Mouse (Mus musculus) hindlimb bud, embryonic 11.5 days (tissue): ENCODE results near the gene Prss38.
"Not testable (repeated sequence)": the region's sequence is repeated elsewhere in the genome, so short reads cannot be mapped to it uniquely, and the experiment has no call there.

Source experiments
- DNase-seq: peaks from one replicate; pipeline ENCODE4 v3.0.0-alpha.2; 2012; ENCODE audit warnings: low read depth, low spot score; ENCODE audit errors: extremely low spot score

Prss38 gene

GRCm38 (mm10) chr11:59377999-59378398 is 2.5 kb upstream of the Prss38 start:
- no peak for DNase-seq

DNA sequence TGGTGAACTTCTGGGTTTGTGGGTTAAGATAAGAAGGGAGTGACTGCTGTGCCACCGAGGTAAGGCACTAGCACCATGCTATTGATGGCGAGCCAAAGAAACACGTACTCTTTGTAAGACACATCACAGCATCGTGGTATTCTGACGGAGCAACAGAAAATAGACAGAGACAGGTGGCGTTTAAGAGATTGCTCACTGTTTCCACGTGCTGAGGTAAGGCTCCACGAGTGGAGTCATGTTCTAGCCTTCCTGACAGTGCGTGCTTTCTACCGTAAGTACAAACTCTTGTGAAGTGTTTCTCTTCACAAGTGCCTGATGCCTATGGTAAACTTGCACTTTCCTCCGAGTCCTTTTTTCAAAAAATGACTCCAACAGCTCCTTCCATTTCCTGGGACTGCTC is 5.6 kb downstream of the Prss38 start:
- no peak for DNase-seq

GRCm38 (mm10) chr11:59367955-59368354 is 7.5 kb downstream of the Prss38 start:
- DNase-seq, result not testable (repeated sequence)

DNA sequence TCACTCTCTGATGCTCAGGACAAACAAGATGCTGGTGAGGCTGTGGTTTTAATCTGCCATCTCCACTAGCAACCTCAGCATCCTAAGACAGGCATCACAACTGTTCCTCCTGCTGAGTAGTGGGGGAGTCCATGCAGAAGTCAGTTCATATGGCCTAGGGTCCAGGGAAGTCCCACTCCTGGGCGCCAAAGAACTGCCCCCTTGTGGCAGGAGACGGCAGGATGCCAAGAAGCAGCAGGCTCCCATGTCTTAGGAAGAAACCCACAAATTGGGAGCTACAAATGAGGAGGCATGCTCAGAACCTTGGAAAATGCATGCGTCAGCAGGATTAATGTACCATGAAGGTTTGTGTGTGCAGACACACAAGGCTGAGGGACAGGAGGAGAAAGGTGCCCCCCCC is 8.8 kb downstream of the Prss38 start:
- no peak for DNase-seq

DNA sequence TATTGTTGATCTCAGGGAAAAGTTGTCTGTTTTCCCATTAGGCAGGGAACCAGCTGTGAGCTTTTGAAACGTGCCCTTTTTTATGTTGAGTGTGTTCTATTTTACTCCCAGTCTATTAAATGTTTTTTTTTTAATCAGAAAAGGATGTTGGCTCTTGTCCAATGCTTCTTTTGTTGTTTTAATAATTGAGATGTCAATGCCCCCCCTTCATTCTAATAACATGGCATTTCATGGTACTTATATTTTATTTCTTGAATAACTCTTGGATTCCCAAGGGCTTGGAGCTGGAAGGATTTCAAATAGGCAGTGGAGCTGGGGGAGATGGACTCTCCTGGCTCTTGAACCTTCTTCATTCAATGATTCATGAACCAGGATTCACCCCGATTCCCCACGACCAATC is 9.4 kb downstream of the Prss38 start:
- DNase-seq, result no peak

DNA sequence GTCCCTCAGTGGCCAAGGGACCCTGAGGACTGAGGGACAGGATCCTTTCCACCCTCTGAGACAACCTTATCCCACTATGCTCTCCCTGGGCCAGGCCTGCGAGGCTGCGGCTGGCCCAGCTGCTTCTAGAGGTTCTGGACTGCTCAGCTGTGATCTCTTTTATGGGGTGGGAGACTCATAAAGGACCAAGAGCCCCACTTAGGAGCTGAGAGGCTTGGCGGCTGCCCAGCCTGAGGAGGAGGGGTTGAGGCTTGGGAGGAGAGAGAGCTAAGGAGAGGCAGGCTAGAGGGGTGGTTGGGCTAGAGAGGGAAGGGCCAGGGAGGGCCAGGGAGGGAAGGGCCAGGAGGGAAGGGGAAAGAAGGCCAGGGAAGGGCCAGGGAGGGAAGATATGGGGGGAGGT is 11.0 kb downstream of the Prss38 start:
- no peak for DNase-seq

GRCm38 (mm10) chr11:59364007-59364406 is 11.4 kb downstream of the Prss38 start:
- no peak for DNase-seq

DNA sequence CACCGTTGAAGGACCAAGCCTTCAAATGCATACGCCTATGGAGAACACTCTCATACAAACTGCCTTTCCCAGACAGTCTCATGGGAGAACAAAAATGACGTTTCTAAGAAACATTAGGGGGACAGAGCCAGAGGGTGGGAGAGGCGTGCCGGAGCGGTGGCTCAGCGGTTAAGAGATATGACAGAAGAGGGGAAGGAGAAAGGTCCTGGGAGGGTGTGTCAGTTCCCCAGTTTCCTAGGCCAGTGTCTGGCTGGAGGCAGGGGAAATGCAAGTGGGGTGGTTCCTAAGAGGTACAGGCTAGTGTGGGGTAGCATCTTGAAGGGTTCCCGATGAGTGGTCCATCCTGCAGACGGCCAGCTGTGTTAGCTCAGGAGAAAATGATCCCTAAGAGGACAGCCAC is 14.2 kb downstream of the Prss38 start:
- no peak for DNase-seq

- DNase-seq, result no peak
Measured at GRCm38 (mm10) chr11:59356874-59357289, 18.6 kb downstream of the Prss38 start.

GRCm38 (mm10) chr11:59354793-59355192 is 20.7 kb downstream of the Prss38 start:
- DNase-seq, result no peak

DNA sequence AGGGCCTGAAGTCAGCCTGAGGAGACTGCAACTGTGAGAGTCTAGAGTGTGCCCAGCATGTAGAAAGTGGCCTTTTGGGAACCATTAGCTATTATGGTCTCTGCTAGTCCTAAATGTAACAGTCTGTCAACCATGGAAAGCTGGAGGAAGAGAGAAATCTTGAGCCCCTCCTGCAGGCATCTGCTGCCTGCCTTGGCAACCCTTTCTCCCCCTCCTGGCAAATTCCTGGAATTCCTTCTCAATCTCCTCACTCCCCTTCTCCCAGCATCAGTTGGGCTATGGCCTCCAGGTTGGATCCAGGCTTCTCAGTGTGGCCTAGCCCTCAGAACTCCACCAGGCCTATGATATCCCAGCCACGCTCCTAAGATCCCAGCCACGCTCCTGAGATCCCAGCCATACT is 25.1 kb downstream of the Prss38 start:
- no peak for DNase-seq

DNA sequence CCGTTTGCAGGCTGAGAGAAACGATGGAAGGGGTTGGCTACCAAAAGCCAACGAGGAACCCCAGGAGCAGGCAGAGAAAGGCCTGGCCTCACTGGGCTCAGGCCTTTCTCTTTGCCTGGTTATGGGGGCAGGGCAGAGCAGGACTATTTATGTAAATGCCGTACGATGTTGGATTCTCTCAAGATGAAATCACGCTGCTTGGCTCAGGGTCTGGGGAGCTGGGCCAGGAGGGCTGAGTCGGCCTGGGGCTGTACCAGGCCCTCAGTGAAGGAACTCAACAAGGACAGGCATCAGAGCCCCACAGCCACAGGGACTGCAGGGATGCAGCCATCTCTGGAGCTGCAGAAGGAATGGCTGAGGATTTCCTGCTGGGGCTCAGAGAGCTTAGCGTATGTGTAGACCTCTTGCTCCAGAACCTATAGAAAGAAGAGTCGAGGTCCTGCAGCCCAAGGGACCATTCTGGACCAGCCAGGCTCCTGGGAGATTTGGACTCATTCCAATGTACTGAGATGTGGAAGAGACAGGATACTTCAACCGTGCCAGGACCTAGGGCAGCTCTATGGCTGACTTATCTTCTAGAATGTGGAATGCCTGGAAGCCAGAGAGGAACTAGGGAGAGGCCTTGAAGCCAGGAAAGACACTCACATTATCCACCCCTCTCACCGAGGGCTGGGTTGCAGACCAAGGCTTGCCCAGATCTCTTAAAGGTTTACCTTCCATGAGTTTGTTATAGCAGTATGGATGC is 29.1 kb downstream of the Prss38 start:
- DNase-seq, result no peak

DNA sequence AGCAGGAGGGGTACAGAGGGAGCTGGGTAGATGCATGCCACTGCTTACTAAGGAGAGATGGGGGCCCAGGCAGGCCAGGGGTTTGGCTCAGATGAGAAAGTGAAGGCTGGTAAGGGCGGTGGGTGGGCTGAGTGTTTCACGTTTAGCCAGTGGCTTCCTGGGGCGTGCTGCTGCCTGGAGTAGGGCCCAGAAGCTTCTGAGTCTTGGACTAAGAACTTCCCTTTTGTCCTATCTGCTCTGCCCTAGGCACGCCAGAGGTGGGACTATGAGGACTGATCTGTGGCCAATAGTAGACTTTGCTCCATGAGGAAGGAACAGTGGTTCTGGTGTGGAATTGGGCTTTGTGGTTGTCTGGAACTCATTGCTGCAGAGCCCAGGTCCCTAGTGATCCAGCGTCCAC is 32.5 kb downstream of the Prss38 start:
- no peak for DNase-seq

GRCm38 (mm10) chr11:59338736-59339120 is 36.7 kb downstream of the Prss38 start:
- no peak for DNase-seq

DNA sequence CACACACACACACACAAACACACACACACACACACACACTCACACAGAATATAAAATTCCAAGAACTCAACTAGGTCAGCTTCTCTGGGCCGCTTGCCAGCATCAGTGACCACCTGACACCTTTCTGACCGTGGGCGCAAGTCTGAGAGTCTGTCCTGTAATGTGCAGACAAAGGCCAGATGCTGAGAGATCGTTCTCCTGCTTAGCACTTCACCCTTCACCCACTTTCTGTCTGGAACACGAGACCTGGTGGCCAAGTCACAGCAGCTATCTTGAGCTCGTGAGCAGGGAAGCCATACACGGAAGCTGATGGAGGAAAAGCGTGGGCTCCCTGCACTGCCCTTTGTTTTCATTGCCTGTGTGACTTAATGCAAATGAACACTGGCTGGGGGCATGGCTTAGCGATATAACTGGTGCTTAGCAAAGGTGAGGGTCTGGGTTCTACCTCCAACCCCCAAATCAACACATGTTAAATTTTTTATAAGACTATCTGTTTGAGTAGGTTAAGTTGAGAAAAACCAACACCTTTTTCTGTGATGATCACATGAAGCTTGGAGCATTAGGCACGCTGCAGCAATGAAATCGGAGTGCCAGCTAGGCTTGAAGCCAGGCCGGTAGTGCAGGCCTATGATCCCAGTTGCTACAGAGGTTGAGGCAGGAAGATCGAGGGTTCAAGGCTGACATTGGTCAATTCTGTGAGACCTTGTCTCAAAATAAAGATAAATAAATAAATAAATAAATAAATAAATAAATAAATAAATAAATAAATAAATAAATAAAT is 37.3 kb downstream of the Prss38 start:
- DNase-seq, result no peak

DNA sequence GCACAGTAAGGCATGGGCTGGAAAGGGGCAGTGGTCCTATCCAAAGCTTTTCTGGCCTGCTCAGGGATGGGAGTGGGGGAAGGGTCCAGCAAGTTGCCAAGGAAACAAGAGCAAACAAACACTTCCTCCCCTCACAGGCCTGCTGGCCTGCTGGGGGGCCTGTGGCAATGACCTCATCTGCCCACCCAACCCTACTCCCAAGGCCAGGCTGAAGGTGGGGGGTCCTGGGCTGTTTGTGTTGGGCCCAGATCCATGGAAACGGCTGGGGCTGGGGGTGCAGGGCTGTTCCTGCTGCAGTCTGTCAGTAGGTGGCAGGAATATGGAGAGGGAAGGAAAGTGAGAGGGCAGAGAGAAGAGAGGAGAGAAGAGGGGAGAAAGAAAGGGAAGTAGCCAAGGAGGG is 39.1 kb downstream of the Prss38 start:
- no peak for DNase-seq

- DNase-seq, result no peak
Measured at GRCm38 (mm10) chr11:59335942-59336341, 39.5 kb downstream of the Prss38 start.

DNA sequence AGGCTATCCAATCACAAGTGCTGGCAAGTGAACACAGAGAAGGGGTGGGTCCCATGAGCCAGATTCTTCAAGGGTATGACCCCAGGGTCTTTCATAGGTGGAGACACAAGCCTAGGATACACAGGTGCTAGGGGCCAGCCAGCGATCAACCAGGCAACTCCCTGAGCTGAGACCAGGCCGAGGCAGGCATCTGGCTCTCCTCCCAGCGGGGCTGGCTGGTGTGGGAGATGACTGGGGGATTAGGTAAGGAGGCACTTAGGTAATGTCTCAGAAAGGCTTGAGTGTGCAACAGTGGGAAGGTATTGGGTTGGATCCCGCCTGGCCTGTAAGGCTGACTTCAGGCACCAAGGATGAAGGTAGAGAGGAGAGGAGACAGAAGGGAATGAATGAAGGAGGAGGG is 40.3 kb downstream of the Prss38 start:
- no peak for DNase-seq

DNA sequence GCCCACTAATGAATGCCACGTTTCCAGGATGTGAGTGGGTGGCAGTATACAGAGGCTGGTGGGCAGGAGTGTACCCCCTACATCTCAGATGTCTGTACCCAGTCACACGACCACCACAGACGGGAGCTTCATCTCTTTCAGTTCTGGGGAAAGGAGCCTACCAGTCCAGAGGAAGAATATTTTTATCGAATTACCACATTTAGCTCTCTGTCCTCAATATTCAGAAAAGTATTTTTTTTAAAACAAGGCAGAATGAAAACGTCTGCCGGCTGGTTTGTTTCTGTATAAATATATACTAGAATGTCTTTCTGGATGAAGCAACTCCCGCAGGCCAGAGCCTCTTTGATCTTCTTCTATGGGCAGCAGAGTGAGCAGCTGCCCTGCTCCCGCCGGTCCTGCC is 42.5 kb downstream of the Prss38 start:
- no peak for DNase-seq

- DNase-seq, result no peak
Measured at GRCm38 (mm10) chr11:59331167-59331869, 44.1 kb downstream of the Prss38 start.

DNA sequence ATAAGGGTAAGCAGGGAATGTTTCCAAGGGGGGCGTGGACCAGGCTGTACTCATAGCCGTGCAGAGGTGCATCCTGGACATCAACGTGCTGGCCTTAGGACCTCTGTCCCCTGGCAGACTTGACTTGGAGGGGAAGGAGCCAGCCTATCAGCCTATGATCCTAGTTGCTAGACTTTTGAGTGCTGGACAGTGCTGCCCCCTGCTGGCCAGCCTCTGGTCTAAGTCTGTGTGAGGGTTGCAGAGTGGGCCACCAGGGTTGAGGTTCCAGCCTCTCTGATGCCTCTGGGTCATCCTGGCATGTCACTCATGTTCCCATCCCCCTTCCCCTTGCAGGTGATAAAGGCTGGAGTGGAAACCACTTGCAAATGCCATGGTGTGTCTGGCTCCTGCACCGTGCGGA is 44.9 kb downstream of the Prss38 start:
- no peak for DNase-seq

GRCm38 (mm10) chr11:59329616-59330015 is 45.8 kb downstream of the Prss38 start:
- no peak for DNase-seq
